Mouse (Mus musculus): ENCODE results near the gene Fancc.

DNA sequence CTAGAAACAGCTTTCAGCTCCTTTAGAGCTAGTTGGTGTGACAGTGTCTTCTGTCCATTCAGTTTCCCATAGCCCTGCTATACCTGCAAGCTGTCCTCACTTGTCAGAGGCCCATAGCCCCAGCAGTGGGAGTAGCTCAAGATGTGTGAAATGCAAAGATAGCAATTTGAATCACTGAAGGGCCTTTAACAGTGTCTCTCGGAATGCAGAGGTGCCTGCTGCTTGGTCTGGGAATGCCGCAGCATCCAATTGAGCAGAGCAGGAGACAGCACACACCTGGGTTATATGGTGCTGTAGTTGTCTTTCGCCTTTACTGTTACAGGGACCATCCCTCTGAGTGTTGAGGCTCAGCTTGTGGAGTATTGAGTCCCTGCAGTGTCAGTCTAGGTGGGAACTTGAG lies 203.4 kb downstream of the Fancc start:
- TF ChIP-seq CTCF (IDR thresholded peaks at IDR 0.05; ENCODE audit: low read depth), result no peak
- no peak for TF ChIP-seq EP300 (IDR thresholded peaks at IDR 0.05; ENCODE audit: low read depth)
